Mouse (Mus musculus) heart, postnatal 4 days (tissue): ENCODE results near the gene Iqschfp. TPM values are rescaled to one million over a fixed set of nuclear protein-coding genes. Genes with fewer than 3 reads are reported as not detected.
A peak's percentile ranks its signal among the peaks of the same experiment; 100 is the strongest.

Experiments used
- DNase-seq: peaks from one replicate; pipeline ENCODE4 v3.0.0; 2021
- total RNA-seq, 2 experiments: library from RNA; stranded (reverse); gene quantifications; 2 replicates each; pipeline ENCODE4 v1.2.3; 2021

Gene Iqschfp
- total RNA-seq, 2 experiments from 2014 or later = not detected

DNA sequence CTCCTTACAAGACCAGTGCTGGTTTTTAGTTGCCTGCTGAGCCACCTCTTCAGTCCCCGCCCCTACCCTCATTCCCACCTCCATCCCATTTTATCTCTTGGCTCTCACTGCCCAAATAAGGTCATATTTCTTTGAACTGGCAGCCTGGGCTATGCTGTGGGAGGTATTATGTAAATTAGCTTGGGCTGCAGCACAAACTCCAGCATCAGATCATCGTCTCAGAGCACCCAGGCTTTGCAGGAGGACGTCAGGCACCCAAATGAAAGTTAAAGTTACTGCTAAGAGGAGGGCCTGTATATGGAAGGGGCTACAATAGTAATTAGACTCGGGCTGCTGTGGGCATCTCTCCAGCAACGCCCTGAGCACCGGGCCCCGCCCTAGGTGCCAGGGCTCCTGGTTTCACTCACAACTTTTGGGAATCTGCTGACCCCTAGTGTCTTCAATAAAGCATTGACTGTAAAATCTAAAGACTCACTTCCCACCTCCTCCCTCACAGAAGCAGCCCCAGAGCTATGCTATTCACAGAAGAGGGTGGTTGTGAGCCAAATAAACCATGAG lies 651.0 kb downstream of the Iqschfp start:
- peak; percentile 74 for DNase-seq

DNA sequence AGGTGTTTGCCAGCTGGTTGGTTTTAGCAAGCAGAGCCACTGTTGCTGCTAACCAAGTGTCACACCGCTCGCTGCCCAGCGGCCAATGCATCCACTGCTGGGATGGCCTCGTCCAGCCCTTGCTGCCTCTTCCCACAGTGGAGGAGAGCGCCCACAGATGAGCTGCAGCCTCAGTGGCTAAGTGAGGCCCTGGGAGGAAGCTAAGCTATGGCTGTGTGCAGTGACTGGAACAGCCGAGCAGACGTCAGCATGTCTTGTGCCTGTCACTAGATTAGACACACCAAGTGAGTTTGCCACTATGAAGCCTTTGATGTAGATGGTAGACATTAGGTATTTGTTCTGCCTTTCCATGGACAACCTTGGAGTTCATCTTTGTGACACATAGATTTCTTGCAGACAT lies 652.8 kb downstream of the Iqschfp start:
- DNase-seq = no peak

GRCm38 (mm10) chr3:68545898-68546297 lies 653.9 kb downstream of the Iqschfp start:
- no peak for DNase-seq

DNA sequence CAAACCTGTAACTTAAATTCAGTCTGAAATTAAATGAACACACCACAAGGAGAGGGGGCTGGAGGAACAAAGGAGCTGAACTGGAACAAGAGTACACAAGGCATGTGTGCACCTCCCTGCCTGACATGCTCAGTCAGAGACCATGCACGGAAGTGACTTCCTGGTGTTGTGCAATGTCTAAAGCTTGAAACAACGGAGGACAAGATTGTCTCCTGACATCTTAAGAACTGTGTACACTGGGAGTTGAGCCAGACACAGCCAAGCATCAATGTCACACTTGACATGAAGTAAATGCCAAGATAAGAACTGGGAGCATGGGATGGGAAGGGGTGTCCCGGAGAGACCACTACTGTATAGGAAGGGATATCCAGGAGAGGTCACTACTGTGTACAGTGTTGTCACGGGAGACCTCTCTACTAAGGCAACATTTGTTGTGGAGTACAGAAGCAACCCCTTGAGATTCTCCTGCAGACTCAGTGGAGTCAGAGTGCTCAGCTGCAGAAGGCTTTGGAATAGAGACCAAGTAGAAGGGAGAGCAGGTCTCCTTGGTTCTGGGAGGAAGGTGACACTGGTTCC lies 663.1 kb downstream of the Iqschfp start:
- DNase-seq = no peak

DNA sequence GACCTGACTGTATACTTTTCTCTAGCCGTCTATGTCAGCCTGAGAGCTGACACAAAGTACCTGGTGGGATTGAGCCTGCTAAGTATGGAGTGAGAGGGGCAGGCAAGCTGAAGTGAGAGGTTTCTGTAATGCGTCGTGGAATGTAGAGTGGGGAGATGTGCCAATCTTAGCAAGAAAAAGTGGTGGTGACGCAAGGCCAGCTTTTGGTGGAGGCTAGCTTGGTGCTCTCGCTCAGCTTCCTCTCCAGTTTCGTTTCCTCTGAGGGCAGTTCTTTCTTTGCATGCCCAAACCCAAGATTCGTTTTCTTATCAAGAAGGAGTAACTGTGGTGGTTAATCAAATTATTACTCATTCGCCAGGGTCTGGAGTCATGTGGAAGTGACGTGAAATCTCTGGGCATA lies 664.9 kb downstream of the Iqschfp start:
- DNase-seq = no peak

DNA sequence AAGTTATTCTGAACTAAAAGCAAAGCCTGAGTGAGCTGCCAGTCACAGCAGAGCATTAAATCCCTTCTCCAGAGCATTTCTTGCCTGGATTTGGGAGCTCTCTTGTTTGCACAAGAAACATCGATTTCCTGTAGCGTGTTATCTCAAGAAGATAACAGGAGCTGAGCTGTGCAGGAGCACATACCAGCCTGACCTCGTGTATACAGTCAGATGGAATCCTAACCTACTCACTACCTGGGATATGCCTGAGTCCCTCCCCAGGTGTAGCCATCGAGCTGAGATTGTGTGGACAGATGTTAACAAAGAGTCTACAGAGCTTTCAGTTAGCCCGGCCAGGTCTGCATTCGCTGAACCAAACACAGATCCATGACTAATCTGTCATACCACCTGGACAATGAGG lies 666.7 kb downstream of the Iqschfp start:
- DNase-seq = no peak

DNA sequence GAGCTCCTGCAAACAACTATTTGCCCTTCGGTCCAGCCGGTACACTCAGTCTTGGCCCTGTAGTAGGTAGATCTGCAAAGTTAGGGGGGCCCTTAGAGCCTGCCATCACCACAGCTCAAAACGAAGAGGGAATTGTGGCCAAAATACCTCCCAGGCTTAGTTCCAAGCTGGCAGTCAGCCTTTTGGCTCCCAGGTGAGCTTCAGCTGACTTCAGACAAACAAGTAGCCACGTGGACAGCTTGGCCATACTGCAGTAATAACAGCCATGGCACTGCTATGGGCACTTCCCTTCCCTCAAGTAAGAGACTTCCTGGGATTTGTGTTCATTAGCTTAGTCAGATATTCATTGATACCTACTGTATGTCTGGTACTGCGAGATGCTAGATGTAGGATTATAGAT lies 668.0 kb downstream of the Iqschfp start:
- peak; percentile 75 for DNase-seq

GRCm38 (mm10) chr3:68562838-68563237 lies 670.8 kb downstream of the Iqschfp start:
- DNase-seq = no peak

GRCm38 (mm10) chr3:68563922-68564321 lies 671.9 kb downstream of the Iqschfp start:
- DNase-seq = peak; percentile 63

DNA sequence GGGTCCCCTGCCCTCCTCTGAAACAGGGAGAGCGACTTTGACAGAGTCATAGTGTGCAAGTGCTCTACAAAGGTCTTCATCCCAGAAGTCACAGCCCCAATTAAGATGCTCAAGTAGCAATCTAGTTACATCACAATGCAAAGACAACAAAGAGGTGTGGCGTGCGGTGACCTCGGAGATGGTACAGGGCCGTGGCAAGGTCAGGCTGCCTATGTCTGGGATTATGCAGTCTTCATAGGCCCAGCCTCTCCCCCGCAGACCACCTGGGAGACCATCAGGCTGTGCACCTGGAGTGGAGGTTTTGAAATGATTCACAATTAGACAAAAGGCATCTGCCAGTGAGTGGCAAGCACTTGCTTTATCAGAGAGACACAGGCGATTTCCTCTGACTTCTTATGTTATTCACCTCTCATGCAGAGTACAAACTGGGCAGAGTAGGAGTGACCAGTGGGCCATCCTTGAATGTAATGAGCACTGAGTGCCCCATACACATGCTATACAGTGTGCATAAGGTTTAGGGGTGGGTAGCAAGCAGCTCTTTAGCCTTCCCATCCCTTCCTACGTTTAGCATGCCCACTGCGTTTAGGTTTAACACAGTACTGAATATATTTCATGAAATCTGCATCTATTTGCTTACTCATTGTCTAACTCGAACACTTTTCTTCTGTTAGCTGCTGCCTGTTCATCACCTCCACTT lies 673.1 kb downstream of the Iqschfp start:
- no peak for DNase-seq

DNA sequence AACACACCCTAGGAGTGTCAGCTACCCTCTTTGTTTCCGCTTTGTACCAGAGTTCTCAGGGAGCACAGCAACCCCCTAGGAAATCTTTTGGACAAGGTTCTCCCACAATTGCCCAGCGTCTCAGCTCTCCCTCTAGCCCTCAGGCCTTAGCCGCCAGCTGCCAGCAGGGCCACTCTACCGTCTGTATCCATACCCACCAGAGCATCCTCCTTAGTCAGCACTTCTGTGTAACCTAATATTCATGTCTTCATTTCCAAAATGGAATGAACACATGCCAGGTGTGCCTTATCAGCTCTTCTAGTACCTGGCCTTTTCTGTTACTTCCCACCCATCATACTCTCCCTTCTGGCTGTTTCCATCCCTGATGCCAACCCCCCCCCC lies 673.6 kb downstream of the Iqschfp start:
- no peak for DNase-seq

DNA sequence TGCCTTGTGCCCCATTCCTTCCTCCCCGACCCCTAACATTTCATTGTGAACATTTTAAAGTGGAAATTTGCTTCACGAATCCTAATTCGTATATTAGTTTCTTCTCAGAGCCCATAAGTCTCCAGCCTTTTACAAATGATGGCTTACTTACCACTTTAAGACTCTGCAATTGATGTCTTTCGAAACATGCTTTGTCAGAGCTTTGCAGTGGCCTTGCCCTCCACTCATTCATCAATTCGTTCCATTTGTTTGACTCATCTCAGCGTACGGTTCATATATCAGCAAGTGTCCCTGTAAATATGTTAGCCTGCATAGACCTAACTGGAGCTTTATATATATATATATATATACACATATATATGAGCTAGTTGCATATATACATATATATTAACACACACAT lies 675.5 kb downstream of the Iqschfp start:
- DNase-seq = no peak

DNA sequence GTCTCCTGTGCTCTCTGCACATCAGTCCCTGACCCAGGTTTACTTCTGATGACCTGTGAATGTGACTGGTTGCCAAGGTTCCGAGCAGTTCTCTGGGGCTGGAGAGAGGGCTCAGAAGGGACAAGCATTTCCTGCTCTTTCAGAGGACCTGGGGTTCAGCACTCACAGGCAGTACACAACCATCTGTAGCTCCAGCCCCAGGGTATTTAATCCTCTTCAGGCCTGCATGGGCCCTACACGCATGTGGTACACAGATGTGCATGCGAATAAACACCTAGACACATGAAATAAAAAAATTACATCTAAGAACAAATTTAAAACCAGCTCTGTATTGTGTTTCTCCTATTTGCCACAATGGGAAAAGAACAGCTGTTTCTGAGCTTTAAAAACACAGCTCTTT lies 676.1 kb downstream of the Iqschfp start:
- DNase-seq = no peak

GRCm38 (mm10) chr3:68568716-68569115 lies 676.7 kb downstream of the Iqschfp start:
- no peak for DNase-seq

- no peak for DNase-seq
These were observed 678.3 kb downstream of the Iqschfp start for GRCm38 (mm10) chr3:68570319-68570718.

DNA sequence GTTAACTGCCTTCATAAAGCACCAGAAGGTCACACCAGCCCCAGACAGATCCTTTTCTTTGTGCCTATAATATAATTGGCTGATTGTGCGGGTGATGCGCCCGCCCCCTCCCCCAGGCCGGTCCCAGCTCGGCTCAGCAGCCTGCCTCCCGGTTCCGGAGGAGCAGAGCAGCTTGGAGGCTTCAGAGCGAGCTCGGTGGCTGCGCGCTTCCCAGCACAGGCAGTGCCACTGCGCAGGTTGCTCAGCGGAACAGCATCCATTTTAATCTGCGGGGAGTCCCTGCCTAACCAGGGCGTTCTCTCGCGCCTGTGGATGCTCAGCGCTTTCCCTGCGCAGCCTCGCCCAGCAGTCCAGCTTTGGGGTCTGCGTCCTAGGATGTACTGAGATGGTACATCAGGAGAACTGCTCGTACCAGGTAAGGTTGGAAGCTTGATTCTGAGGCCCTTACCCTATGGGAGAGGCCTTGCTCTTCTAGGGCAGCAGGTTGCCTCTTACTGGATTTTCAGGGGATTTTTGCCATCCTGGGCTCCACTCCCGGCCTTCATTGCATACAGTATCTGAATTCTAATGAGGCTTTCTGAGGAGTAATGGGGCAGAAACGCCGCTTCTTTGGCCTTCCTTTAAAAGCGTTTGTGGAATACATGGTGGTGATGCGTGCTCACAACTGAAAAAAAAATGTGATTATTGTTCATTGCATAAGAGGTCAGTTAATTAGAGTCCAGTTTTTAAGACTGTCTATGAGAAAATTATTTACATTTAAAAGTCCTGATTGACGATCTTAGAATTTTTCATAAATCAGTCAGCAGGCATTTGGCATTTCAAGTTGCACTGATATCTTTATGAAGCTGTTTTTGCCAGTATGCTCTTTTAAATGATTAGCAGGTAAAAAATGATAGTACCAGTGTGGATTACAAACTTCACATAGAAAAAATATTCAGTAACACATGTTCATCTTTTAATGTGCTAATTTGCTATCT lies 680.5 kb downstream of the Iqschfp start:
- DNase-seq = peak; percentile 46

DNA sequence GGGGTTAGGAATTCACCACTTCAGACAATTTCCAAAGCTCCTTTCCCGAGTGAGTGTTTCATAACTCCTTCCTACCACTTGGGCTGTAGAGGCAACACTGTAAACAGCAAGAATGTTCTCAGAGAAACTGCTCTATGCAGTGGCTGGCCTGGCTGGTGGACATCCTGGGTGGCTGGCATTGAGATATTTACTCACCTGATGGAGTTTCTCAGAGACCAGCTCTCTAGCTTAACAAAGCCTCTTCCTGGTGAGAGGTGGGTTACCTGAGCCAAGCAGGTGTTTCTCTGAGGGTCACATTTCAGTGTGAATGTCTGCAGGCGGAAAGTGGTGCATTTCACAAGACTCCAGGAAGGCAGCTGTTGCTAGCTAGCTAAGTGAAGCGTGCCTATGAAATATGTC lies 681.2 kb downstream of the Iqschfp start:
- DNase-seq = no peak

DNA sequence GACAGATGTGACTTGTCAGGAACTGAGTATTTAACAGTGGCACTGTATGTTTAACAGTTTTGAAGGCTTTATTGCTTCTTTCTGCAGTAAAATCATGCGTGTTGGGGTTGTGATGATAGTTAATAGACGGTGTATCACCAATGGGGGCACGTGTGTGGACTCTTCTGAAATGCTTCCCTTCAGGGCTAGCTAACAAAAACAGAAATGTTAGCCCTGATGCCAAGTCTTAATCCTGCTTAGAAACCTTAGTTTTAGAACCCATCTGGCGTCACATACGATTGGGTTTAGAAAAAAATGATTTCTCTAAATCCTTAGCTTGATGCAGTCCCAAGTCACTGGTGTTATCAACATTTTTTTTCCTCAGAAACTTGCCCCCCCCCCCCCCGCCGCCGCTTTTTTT lies 682.1 kb downstream of the Iqschfp start:
- DNase-seq = no peak

DNA sequence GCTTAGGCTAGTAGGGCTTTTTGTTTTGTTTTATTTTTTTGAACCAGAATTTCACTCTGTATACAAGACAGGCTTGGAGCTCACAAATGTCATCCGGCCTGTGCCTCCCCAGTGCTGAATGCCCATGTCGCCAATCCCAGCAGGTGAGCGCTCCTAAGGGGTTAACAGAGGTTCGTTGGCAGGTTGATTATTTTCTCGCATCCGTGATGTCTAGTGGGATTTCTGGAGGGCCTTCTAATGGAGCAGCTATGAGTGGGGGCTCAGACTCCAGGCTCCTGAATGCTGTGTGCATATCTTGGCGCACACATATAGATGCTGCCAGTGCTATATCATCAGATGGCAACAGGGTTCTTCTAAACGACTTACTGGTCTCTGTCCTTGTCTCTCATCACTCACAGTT lies 682.5 kb downstream of the Iqschfp start:
- DNase-seq = no peak

GRCm38 (mm10) chr3:68575636-68576340 lies 683.8 kb downstream of the Iqschfp start:
- DNase-seq = no peak

GRCm38 (mm10) chr3:68576431-68576830 lies 684.4 kb downstream of the Iqschfp start:
- DNase-seq = peak; percentile 59

GRCm38 (mm10) chr3:68576948-68577347 lies 684.9 kb downstream of the Iqschfp start:
- DNase-seq = no peak
